1 mouse cellular context compared by ENCODE assay signal in genomic region chr6:124810566-124811402, GRCm38 (mm10).
TF ChIP-seq lines count a peak whose summit lies in the region.

No protein-coding gene starts in this region.

TF ChIP-seq in myocyte, 11 proteins besides CTCF, POLR2A, EP300 and RAD21:
- TF ChIP-seq USF1 (IDR thresholded peaks at IDR 0.05; ENCODE audit: low read depth) (peak; percentile 8), POLR2AphosphoS2 (IDR thresholded peaks at IDR 0.05; ENCODE audit: insufficient read length, low read depth) (peak; percentile 39)
